Mouse (Mus musculus) R1 (cell line): Measurements from ENCODE around the gene Ncoa3.

Experiments used
- DNase-seq: peaks from one replicate; pipeline ENCODE4 v3.0.0-alpha.2; 2018; ENCODE audit warnings: low read depth, low spot score

Ncoa3 gene

DNA sequence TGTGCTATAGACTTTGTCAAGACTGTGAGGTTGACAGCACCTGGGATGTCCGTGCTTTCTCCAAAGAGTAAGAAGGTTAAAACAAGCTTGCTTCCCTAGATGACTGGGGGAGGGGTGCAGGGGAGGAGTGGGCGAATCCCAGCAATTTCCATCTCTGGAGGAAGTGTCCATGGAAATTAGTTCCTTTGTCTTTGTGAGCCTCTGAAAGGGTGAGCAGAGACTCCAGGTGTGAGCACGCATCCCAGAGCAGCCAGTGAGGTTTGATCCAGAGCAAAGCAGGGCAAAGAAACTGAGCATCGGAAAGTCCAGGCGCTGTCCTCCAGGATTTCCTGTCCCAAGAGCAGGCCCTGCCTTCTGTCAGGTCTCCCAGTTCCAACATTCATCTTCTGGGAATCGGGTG, 81.9 kb downstream of the Ncoa3 start:
- DNase-seq: peak; percentile 77

GRCm38 (mm10) chr2:166077371-166077770, 84.9 kb downstream of the Ncoa3 start:
- no peak for DNase-seq

DNA sequence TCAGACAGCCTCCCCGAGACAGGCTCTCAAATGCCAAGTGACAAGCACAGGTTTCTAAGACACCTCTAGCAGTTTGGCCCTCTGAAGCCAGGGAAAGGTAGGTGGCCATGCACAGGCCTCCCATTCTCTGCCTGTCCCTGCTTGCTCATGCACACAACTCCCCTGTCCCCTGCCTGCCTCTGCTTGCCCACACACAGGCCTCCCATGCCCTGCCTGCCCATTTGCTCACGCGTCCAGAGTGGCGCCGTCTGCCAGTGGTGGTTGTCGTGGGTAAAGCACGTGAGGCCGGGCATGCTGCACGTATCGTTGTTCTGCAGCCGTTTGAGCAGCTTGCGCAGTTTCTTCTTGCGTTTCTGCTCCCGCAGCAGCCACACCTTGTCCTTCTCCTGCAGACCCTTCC, 86.8 kb downstream of the Ncoa3 start:
- DNase-seq: no peak

DNA sequence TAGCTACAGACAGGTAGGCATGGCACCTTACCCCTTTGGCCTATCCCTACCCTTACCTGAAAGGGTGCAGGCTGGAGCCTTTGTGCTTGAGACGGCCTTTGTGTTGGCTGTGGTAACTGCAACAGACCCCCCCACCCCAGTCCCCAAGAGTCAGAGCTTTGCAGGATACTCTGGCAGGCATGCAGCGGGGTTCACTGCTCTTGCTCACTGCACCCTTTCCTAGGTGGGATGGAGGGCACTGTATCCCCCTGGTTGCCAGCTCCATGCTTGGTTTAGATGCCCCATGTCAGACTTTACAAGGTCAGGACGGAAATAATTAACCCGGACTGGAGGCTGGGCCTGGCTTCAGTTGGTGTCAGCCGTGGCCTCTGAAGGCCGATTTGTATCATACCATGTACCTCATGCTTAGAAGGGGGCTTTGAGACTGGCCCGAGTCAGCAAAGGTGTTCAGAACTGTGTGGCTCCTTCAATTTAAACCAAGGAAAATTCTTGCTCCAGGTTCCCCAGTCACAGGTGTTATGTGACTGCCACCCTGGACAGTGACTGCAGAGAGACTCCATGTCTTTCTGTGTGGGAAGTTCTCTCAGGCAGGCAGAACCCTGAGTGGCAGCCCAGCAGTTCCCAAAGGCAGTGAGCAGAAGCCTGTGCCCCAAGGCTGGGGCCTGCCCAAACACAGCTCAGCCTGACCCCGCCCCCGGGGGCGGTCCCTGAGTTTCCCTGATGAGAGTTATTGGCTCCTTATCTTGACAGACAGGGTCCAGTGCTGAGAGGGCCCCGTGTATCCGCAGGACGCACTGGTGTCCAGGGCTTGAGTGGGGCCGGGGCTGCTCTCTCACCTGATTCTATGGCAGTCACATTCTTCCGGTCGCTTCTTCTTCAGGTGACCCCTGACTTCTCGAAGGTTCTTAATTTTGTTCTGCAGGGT, 87.8 kb downstream of the Ncoa3 start:
- peak; percentile 80 for DNase-seq

GRCm38 (mm10) chr2:166080967-166081750, 88.7 kb downstream of the Ncoa3 start:
- no peak for DNase-seq

GRCm38 (mm10) chr2:166082193-166082592, 89.8 kb downstream of the Ncoa3 start:
- DNase-seq: peak; percentile 86

DNA sequence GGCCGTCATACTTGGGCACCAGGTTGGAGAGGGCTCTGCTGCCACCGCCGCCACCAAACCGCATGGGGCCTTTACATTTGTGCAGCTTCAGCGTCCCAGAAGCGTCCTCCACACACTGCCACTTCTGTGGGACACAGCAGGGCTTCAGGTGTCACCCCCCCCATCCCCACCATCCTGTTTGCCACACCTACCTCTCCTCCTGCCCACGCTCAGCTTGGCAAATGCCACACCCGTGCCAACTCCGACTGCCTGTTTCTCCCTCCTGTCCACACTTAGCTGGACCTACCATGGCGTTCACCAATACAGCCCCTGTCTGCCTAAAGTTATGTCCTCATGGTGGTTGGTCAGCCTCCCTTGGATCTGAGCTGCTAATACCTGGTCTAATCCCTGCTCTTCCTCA, 90.2 kb downstream of the Ncoa3 start:
- no peak for DNase-seq

DNA sequence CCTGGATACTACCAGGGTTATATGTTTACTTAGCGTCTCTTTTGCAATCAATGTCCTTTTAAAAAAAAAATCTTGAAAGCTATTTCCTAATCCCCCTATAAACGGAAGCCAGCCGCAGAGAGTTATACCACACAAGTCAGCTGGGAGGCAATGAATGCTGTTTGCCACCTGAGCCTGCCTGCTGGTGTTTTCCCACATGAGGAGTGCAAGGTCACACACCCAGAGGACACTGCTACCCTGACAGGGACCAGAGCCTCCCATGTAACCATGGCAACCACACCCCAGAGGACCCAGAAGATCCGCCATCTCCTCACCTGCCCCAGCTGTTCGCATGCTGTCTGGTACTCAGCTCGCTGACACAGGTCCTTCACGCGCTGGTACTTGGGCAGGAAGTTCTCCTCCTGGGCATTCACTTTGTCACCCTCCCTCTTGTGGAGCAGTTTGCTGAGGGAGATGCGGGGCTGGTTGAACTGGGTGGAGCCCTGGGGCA, 91.2 kb downstream of the Ncoa3 start:
- peak; percentile 51 for DNase-seq

GRCm38 (mm10) chr2:166084111-166084510, 91.7 kb downstream of the Ncoa3 start:
- no peak for DNase-seq

- DNase-seq: peak; percentile 79
Observed at GRCm38 (mm10) chr2:166084964-166085363, 92.5 kb downstream of the Ncoa3 start.

- DNase-seq: no peak
Observed at GRCm38 (mm10) chr2:166085780-166086179, 93.3 kb downstream of the Ncoa3 start.

DNA sequence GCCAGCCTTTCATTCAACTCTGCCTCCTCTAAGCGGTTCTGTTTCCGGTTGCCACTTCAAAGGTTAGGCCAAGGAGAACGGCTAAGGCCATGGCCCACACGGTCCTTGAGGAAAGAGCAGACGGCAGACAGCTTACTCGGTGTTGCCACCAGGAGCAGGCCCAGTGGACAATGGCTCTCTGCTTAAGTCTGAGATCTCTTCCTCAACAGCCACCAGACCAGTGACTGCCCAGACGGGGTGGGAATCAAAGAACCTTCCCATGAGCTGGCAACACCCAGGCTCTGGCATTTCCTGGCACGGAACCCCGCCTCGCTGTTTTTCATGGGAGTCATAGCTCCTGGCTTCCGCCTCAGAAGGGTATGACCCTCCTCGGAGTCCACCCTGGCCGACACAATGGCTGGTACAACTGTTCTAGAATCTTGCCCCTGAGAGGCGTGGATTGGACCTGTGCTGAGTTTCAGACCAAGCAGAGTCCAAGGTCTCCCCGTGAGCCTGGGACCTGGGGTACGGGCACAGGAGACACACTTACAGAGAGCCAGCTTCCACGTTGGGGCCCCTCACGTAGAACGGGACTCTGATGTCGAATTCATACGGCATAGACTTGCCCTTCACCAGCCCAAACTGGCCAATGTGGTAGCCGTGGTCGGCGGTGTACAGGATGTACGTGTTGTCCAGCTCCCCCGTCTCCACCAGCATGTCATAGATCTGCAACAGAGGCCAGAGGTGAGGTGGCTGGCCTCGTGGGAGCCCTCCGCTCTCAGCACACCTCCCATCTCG, 94.2 kb downstream of the Ncoa3 start:
- no peak for DNase-seq

- no peak for DNase-seq
Observed at GRCm38 (mm10) chr2:166088991-166089390, 96.6 kb downstream of the Ncoa3 start.

GRCm38 (mm10) chr2:166090131-166090581, 97.7 kb downstream of the Ncoa3 start:
- no peak for DNase-seq

DNA sequence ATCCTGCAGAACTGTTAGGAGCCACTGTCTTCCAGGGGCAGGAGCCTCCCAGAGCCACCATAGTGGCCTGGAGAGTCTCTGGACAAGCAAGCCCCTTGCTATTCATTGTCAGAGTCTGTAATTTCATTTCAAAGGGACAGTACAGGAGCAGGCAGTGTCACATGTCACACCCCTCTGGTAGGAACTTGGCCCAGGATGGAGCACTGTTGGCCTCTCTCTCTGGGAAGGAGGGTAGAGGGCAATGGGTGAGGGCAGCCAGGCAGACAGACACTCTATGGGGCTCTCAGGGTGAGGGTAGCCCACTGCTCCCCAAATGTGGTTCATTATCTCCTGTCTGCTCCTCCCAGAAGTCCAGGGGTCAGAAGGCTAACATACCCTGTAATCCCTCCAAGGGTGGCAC, 99.2 kb downstream of the Ncoa3 start:
- no peak for DNase-seq

GRCm38 (mm10) chr2:166092412-166092811, 100.0 kb downstream of the Ncoa3 start:
- DNase-seq: no peak

- DNase-seq: no peak
Observed at GRCm38 (mm10) chr2:166096300-166096699, 103.9 kb downstream of the Ncoa3 start.

DNA sequence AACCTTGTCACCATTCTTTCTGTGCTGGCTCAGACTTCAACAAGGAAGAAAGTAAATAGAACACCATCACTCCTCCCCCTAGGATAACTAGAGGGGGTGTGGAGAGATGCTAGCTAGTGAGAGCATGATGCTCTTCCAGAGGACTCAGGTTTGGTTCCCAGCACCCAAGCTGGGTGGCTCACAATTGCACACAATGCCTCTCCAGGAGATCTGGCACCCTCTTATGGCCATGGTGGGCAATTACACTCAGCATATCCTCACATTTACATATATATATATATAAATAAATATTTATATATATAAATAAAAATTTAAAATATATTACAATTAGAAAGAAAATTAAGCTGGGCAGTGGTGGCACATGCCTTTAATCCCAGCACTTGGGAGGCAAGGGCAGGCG, 104.4 kb downstream of the Ncoa3 start:
- peak; percentile 54 for DNase-seq

GRCm38 (mm10) chr2:166097443-166098291, 105.2 kb downstream of the Ncoa3 start:
- DNase-seq: peak; percentile 85

GRCm38 (mm10) chr2:166098292-166098933, 106.0 kb downstream of the Ncoa3 start:
- DNase-seq: no peak
